Mouse (Mus musculus) kidney, postnatal 14 days (tissue): ENCODE results near the gene Yod1.

Source experiments
- DNase-seq: peaks from one replicate; pipeline ENCODE4 v3.0.0; 2022; ENCODE audit warnings: mixed read lengths

The Yod1 gene

DNA sequence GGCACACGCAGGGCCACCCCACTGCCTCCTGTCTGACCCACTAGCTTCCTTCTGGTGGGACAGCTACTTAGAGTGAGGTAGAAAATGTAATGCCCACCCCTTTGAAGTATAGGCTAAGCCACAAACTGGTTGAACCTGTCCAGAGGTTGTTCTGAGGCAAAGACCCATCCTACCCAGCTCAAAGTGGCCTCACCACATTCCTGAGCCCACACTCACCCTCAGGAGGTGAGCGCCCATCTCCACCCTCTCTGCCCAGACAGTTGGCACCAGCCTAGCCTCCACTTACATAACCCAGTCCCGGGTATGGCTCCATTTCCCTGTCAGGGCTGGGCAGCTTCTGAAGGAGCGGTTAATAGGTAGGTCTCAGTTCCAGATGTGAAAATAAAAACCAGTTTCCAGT is 53.4 kb downstream of the Yod1 start:
- peak; percentile 12 for DNase-seq

GRCm38 (mm10) chr1:130770981-130771494 is 53.9 kb downstream of the Yod1 start:
- no peak for DNase-seq
